Mouse (Mus musculus) small intestine, adult 2 months (tissue): ENCODE data around the gene Kmt2d. TPM values are rescaled to one million over a fixed set of nuclear protein-coding genes. Genes with fewer than 3 reads are reported as not detected.

Source experiments
- H3K27ac ChIP-seq: fragments of 200-500 bp; 2 replicates; pipeline ENCODE4 v1.5.1; 2012; ENCODE audit warnings: low read depth, low read length, control low read depth, inconsistent platforms; ENCODE audit not compliant: insufficient read depth
- H3K27me3 ChIP-seq: fragments of 200-500 bp; 2 replicates; pipeline ENCODE4 v1.6.1; 2012; ENCODE audit warnings: mild to moderate bottlenecking, moderate library complexity, low read length, inconsistent platforms; ENCODE audit not compliant: control insufficient read depth, insufficient read depth
- H3K36me3 ChIP-seq: fragments of 200-500 bp; 2 replicates; pipeline ENCODE4 v1.6.1; 2012; ENCODE audit warnings: mild to moderate bottlenecking, low read length, control low read depth, inconsistent platforms; ENCODE audit not compliant: control insufficient read depth, insufficient read depth
- H3K4me1 ChIP-seq: fragments of 200-500 bp; 2 replicates; pipeline ENCODE4 v1.6.1; 2012; ENCODE audit warnings: low read length, inconsistent platforms, mixed read lengths; ENCODE audit not compliant: control insufficient read depth, insufficient read depth, insufficient read length
- H3K4me3 ChIP-seq: fragments of 200-500 bp; 2 replicates; pipeline ENCODE4 v1.5.1; 2012; ENCODE audit warnings: low read depth, mild to moderate bottlenecking, control low read depth, inconsistent platforms, low read length, moderate library complexity
- CTCF ChIP-seq: fragments of 200-500 bp; IDR thresholded peaks from 2 replicates; pipeline ENCODE4 v1.5.1; 2012; ENCODE audit warnings: low read depth, mild to moderate bottlenecking, control low read depth, inconsistent platforms, low read length, moderate library complexity, mixed read lengths; ENCODE audit not compliant: insufficient replicate concordance, insufficient read length; ENCODE audit errors: extremely low read depth
- POLR2A ChIP-seq: fragments of 200-500 bp; IDR thresholded peaks from 2 replicates; pipeline ENCODE4 v1.6.1; 2012; ENCODE audit warnings: low read depth, mild to moderate bottlenecking, control low read depth, inconsistent platforms, low read length, moderate library complexity
- WGBS: fragments of 180-500 bp; shearing (Covaris S2); methylation state at CpG from one replicate; pipeline ENCODE4 v1.1.7; 2018; 5-methylcytosine and 5-hydroxymethylcytosine counted together
- polyA plus RNA-seq: library from polyadenylated mRNA; depleted of rRNA; stranded (reverse); fragments of >200 nt; gene quantifications from 2 replicates; pipeline ENCODE4 v1.2.3, GENCODE M21; 2012

Kmt2d gene
- polyA plus RNA-seq, 1 experiment: 36.2 TPM

DNA sequence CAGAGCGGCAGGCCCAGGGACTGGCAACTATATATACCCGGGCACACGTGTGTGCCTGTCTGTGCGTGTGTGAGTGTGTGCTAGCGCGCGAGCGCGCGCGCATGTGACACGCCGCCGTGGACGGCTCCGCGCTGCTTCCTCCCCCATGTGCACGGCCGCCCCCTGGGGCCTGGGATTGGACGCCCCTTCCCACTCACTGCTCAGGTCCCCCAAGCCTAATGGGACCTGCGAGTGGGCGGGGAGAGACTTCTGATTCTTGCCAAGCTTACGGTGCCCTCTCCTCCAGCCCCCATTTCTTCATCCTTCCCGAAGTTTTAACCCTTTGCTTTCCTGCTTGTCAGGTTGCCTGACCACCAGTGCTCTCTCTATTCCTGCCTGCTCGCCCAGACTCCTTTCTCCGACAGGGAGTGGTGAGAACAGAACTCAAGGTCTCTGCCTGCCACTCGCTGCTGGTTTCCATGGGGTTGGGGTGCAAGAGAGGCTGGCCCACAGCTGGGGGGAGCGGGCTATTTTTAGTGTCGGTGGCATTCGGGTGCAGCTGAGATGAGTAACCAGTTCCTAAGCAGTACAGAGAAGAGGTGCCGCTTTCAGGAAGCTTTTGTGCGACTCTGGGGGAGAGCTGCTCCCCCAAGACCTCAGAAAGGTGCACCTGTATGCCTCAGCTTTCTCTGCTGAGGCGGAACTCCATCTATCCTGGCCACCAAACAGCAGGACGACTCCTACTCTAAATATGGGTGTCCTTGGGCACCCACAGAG lies 62.9 kb downstream of the Kmt2d start:
- Histone ChIP-seq H3K27me3 (peaks cover 44% of the 10 kb centered on the region), H3K27ac (no peak overlapping the region), H3K4me3 (peak overlapping the region; percentile 53), H3K4me1 (peaks cover 28% of the 10 kb centered on the region), H3K36me3 (peaks cover 8% of the 10 kb centered on the region)
- WGBS: 2% methylated on average over 34 of the region's 34 CpGs
- TF ChIP-seq CTCF (no peak), POLR2A (no peak)

DNA sequence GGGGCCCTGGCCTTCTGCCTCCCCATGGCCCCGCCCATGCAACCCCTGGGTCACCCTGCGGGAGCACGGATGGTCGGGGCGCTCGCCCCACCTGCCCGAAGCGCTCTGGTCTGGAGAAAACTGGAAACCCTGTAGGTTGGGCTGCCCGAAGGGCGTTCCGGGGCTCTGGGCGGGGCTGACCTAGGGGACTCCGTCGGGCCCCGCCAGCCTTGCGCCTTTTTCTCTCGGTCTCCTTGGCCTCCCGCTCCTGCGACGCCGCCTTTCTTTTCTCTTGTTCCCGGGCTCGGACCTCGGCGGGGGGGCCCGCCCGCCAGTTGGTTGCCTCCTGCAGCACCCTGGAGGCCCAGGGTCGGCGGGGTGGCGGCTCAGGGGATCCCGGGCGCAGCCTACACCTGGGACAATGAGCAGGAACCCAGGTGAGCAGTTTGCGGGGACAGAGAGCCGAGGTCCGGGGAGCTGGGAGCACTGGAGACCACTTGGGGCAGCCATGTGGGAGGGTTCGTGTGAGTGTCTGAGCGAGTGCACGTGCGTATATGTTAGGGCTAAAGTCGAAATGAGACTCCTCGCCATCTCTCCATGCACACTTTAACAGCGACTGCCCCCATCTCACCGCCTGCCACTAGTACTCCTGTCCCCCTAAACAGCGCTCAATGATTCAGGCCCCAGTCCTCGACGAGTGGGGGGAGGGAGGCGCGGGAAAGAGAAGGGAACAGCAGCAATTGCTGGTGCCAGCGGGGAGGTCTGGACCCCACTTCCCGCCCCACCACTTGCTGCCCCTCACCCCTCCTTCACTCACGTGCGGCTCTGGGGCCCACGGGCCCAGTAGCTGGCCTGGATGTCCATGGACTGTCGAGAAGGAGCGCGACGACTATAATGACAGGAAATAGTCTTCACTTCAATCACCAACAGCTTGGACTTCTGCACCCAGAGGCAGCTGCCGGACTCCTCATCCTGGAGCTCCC lies 63.9 kb downstream of the Kmt2d start:
- 1% methylated on average over 58 of the region's 58 CpGs for WGBS
- Histone ChIP-seq H3K36me3 (no peaks in the 10 kb centered on the region), H3K27ac (no peak overlapping the region), H3K27me3 (peaks cover 44% of the 10 kb centered on the region), H3K4me1 (peaks cover 31% of the 10 kb centered on the region), H3K4me3 (peak overlapping the region; percentile 47)
- no peak for TF ChIP-seq POLR2A
- TF ChIP-seq CTCF: no peak

DNA sequence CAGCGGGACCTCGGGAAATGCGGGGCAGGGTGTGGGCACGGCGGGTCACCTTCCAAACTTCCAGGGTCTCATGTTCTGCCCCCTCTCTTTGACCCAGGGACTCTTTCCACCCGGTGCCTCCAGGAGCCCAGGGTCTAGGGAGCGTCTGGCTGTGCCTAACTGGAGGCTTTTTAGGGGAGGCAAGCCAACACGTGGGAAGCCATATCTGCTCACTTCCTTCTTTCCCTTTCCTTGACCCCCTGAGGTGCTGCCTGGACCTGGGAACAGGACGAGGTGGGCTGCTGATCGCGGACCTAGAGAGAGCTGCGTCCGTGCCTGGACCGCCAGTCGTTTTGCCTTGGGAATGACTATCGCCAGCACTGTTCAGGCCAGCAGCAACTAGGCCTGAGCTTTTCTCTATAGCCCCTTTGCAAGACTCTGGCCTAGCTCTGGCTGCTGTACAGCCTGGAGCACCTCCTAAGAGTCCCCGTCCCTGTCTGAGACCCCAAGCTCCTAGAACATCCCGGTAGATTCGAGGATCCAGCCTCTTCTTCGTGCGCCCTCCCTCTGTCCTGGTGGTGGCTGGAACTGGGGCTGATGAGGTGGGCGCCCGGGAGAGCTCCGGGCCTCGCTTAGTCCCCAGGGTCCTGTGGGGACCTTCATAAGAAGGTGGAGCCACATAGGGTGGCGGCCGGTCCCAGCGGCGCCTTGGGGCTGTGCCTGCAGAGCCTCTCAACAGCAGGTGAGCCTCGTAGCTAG lies 64.8 kb downstream of the Kmt2d start:
- no peak overlapping the region for H3K27ac ChIP-seq
- peak overlapping the region; percentile 54 for H3K4me3 ChIP-seq
- TF ChIP-seq POLR2A (no peak), CTCF (no peak)
- WGBS: 31% methylated on average over 30 of the region's 30 CpGs
- peaks cover 31% of the 10 kb centered on the region for H3K4me1 ChIP-seq
- H3K27me3 ChIP-seq: peaks cover 44% of the 10 kb centered on the region
- H3K36me3 ChIP-seq: no peaks in the 10 kb centered on the region

DNA sequence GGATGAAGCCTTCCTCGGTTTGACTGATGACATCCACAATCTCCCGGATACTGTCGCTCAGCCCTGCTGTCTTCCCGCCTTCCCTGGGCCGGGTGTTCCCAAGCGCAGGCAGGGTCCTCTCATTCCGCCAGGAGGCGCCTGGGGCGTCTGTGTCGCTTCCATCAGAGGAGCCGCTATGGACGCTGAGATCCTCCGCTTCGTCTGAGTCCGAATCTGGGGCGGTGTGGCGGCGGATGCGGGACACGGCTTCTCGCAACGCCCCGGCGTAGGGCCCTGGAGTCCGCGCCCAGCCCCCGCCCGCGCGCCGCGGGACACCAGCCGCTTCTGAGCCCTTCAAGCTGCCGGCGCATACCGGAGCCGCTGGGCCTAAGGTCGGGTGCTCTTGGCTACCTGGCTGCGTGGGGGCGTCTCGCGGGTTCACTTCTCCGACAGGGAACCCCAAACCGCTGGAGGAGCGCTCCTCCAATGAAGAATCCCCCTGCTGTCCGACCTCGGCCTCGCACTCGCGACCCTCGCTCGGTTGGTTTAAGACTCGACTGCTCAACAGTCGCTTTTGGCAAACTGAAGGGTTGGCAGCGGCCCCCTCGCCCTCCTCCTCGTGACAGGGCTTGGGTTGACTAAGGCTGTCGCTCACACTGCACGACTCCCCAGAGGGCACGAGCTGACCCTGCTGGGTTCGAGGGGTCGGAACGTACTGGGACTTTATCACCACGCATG lies 65.5 kb downstream of the Kmt2d start:
- TF ChIP-seq CTCF: peak; percentile 59
- TF ChIP-seq POLR2A: no peak
- whole genome bisulfite sequencing: 3% methylated on average over 64 of the region's 64 CpGs
- Histone ChIP-seq H3K36me3 (no peaks in the 10 kb centered on the region), H3K4me1 (peaks cover 31% of the 10 kb centered on the region), H3K27ac (no peak overlapping the region), H3K27me3 (peaks cover 44% of the 10 kb centered on the region), H3K4me3 (peak overlapping the region; percentile 54)

DNA sequence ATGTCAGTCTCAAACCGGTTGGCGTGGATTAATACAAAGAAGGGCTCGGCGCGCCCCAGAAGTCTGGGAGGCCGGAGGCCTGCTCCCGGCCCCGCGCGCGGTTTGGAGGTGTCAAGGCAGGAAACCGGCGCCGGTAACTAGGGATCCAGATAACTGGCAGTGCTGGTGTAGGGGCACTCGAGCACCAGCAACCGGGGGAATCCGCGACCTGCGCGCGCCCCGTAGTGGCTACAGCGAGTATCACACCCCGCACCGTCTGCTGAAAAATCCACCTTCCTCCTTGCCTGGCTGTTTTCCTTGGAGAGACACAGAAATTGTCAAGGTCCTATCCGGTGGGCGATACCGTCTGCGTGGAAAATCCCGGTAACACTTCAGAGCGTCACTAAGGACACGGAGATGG lies 67.0 kb downstream of the Kmt2d start:
- 1% methylated on average over 32 of the region's 32 CpGs for WGBS
- H3K4me1 ChIP-seq: peaks cover 31% of the 10 kb centered on the region
- TF ChIP-seq CTCF (peak; percentile 74), POLR2A (no peak)
- H3K4me3 ChIP-seq: peak overlapping the region; percentile 29
- H3K27me3 ChIP-seq: peaks cover 41% of the 10 kb centered on the region
- H3K36me3 ChIP-seq: no peaks in the 10 kb centered on the region
- no peak overlapping the region for H3K27ac ChIP-seq

DNA sequence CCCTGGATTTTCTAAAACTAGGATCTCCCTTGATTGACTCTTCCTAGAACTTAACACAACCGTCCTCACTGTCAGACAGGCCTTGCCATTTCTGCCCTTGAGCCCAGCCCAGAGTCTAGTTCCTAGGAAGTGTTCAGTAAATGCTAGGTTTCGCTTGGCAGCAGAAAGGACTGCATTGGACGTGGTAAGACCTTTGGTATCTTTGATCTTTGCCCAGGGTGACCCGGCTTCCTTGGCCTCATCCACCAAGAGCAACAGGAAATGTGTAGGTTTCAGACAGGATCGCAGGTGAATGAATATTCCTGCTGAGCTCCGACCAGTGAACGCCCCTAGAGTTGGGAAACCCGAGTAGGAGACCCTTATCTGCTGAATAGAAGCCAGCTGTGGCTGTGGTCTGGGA lies 68.1 kb downstream of the Kmt2d start:
- WGBS: 10% methylated on average over 8 of the region's 8 CpGs
- H3K36me3 ChIP-seq: no peaks in the 10 kb centered on the region
- H3K4me1 ChIP-seq: peaks cover 28% of the 10 kb centered on the region
- peak overlapping the region; percentile 23 for H3K4me3 ChIP-seq
- H3K27ac ChIP-seq: peak overlapping the region; percentile 92
- H3K27me3 ChIP-seq: peaks cover 37% of the 10 kb centered on the region
- TF ChIP-seq CTCF (no peak), POLR2A (peak; percentile 20; the same call in 1 of the 2 replicates)
